Mouse (Mus musculus) embryonic facial prominence, embryonic 13.5 days (tissue): ENCODE data around the gene Hoxb9. TPM values are rescaled to one million over a fixed set of nuclear protein-coding genes. Genes with fewer than 3 reads are reported as not detected.

Source experiments
- ATAC-seq: fragments of 200-750 bp; cut with Nextera tagmentation; 2 replicates; pipeline ENCODE4 v1.8.0; 2017; ENCODE audit warnings: low read depth; ENCODE audit not compliant: insufficient number of reproducible peaks, insufficient read depth, low FRiP score, low TSS enrichment
- H3K27ac ChIP-seq: fragments of 300-500 bp; sonication (generic); 2 replicates; pipeline ENCODE4 v1.5.1; 2015; ENCODE audit warnings: moderate library complexity, mild to moderate bottlenecking, inconsistent platforms
- H3K27me3 ChIP-seq: fragments of 300-500 bp; sonication (generic); 2 replicates; pipeline ENCODE4 v1.6.1; 2015; ENCODE audit warnings: mild to moderate bottlenecking, inconsistent platforms
- H3K36me3 ChIP-seq: fragments of 300-500 bp; sonication (generic); 2 replicates; pipeline ENCODE4 v1.6.1; 2015; ENCODE audit warnings: mild to moderate bottlenecking, inconsistent platforms
- H3K4me1 ChIP-seq: fragments of 300-500 bp; sonication (generic); 2 replicates; pipeline ENCODE4 v1.6.1; 2015; ENCODE audit warnings: inconsistent platforms
- H3K4me2 ChIP-seq: fragments of 300-500 bp; sonication (generic); 2 replicates; pipeline ENCODE4 v1.6.1; 2015; ENCODE audit warnings: moderate library complexity, mild to moderate bottlenecking, inconsistent platforms
- H3K4me3 ChIP-seq: fragments of 300-500 bp; sonication (generic); 2 replicates; pipeline ENCODE4 v1.5.1; 2015; ENCODE audit warnings: mild to moderate bottlenecking, inconsistent platforms
- H3K9ac ChIP-seq: fragments of 300-500 bp; sonication (generic); 2 replicates; pipeline ENCODE4 v1.6.1; 2015; ENCODE audit warnings: mild to moderate bottlenecking, inconsistent platforms
- H3K9me3 ChIP-seq: fragments of 300-500 bp; sonication (generic); 2 replicates; pipeline ENCODE4 v1.6.1; 2016; ENCODE audit warnings: inconsistent platforms
- WGBS: fragments of 180-500 bp; shearing (Covaris S2); methylation state at CpG from one replicate; pipeline ENCODE4 v1.1.7; 2015; ENCODE audit warnings: mixed read lengths; 5-methylcytosine and 5-hydroxymethylcytosine counted together
- polyA plus RNA-seq: library from polyadenylated mRNA; unstranded; fragments of >200 nt; fragmentation: Nextera tagmentation; extraction: Ambion mirVana; gene quantifications from 2 replicates; pipeline ENCODE4 v1.2.1, GENCODE M21; 2015

Hoxb9 gene
- polyA plus RNA-seq, 1 experiment from 2014 or later, result 0.13 TPM

DNA sequence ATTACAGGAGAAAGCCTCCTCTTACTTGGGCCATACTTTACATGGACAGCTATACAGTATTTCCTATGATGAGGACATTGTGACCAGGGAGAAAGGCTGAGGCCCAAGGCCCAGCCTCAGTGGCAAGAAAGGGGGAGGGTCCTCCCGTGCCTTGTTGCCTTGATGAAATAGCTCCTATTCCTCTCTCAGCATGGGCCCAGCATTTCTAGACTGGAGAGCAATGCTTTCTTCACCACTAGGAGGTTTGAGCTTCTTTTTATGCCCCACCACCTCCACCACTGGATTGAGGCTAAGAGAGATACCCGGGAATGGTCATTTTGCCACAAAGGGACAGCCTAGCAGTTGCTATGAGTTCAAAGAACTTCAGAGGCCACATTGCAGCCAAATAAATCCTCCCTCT lies 25.7 kb downstream of the Hoxb9 start:
- H3K4me3 ChIP-seq, result no peak overlapping the region
- no peaks in the 10 kb centered on the region for H3K9me3 ChIP-seq
- ATAC-seq, result no peak
- peaks cover 5% of the 10 kb centered on the region; the same call in 1 of the 2 replicates for H3K4me1 ChIP-seq
- peaks cover 100% of the 10 kb centered on the region for H3K27me3 ChIP-seq
- no peak overlapping the region for H3K4me2 ChIP-seq
- H3K36me3 ChIP-seq, result no peaks in the 10 kb centered on the region
- 4% methylated on average over 2 of the region's 2 CpGs for WGBS
- H3K9ac ChIP-seq, result no peak overlapping the region
- no peak overlapping the region for H3K27ac ChIP-seq

GRCm38 (mm10) chr11:96297428-96297827 lies 26.2 kb downstream of the Hoxb9 start:
- Histone ChIP-seq H3K4me2 (no peak overlapping the region), H3K36me3 (no peaks in the 10 kb centered on the region)
- 5% methylated on average over 3 of the region's 3 CpGs for WGBS

DNA sequence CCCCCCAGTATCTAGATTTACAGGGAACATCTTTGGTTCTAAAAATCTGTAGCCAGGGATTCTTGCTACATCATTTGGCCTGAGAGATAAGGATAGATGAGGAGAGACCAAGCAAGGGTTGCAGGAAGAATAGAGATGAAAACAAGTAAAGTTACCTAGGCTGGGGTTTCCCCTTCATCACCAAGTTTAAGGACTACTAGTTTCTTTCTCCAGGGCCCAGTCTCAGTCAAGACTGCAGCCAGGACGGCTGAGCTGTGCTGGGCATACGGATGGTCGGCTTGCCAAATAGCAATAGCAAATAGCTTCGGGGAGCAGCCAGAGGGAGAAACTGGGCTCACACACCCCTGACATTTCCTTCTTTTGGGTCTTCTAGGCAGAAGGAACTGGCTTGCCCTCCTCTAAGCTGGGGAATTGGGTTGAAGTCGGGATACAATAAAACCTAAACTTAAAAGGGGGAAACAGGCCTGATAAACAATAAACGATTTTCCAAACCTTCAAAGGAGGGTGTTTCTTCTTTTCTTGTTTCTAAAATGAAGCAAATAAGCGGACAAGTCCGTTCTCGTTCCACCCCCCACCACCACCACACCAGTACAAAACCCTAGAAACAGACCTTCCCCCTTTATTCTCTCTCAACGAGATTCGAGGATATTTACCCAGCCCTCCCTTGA lies 26.8 kb downstream of the Hoxb9 start:
- Histone ChIP-seq H3K36me3 (no peaks in the 10 kb centered on the region), H3K27me3 (peaks cover 100% of the 10 kb centered on the region), H3K4me3 (no peak overlapping the region), H3K9ac (no peak overlapping the region), H3K4me2 (no peak overlapping the region), H3K27ac (no peak overlapping the region), H3K9me3 (no peaks in the 10 kb centered on the region), H3K4me1 (peaks cover 5% of the 10 kb centered on the region; the same call in 1 of the 2 replicates)
- ATAC-seq, result no peak
- WGBS, result 1% methylated on average over 11 of the region's 11 CpGs

More at GRCm38 (mm10) chr11:96297428-96297827, 26.2 kb downstream of the Hoxb9 start:
- no peak overlapping the region for H3K9ac ChIP-seq
- H3K27me3 ChIP-seq, result peaks cover 100% of the 10 kb centered on the region
- H3K27ac ChIP-seq, result no peak overlapping the region
- peaks cover 5% of the 10 kb centered on the region; the same call in 1 of the 2 replicates for H3K4me1 ChIP-seq
- H3K9me3 ChIP-seq, result no peaks in the 10 kb centered on the region
- H3K4me3 ChIP-seq, result no peak overlapping the region
- no peak for ATAC-seq

GRCm38 (mm10) chr11:96298895-96299667 lies 27.8 kb downstream of the Hoxb9 start:
- under 1% methylated on average over 66 of the region's 66 CpGs for WGBS

GRCm38 (mm10) chr11:96299781-96300180 lies 28.5 kb downstream of the Hoxb9 start:
- Histone ChIP-seq H3K27me3 (peaks cover 100% of the 10 kb centered on the region), H3K36me3 (no peaks in the 10 kb centered on the region), H3K9ac (no peak overlapping the region), H3K4me2 (no peak overlapping the region), H3K9me3 (no peaks in the 10 kb centered on the region), H3K4me1 (peaks cover 8% of the 10 kb centered on the region; the same call in 1 of the 2 replicates), H3K4me3 (no peak overlapping the region), H3K27ac (no peak overlapping the region)
- WGBS, result 2% methylated on average over 9 of the region's 9 CpGs
- no peak for ATAC-seq

More at GRCm38 (mm10) chr11:96298895-96299667, 27.8 kb downstream of the Hoxb9 start:
- H3K9me3 ChIP-seq, result no peaks in the 10 kb centered on the region
- H3K4me2 ChIP-seq, result peak overlapping the region; percentile 28; the same call in 1 of the 2 replicates
- H3K9ac ChIP-seq, result no peak overlapping the region
- H3K4me3 ChIP-seq, result peak overlapping the region; percentile 13; the same call in 1 of the 2 replicates
- no peak overlapping the region for H3K27ac ChIP-seq
- peaks cover 8% of the 10 kb centered on the region; the same call in 1 of the 2 replicates for H3K4me1 ChIP-seq
- peaks cover 100% of the 10 kb centered on the region for H3K27me3 ChIP-seq
- no peaks in the 10 kb centered on the region for H3K36me3 ChIP-seq
- no peak for ATAC-seq

GRCm38 (mm10) chr11:96300354-96301063 lies 29.3 kb downstream of the Hoxb9 start:
- peaks cover 8% of the 10 kb centered on the region; the same call in 1 of the 2 replicates for H3K4me1 ChIP-seq
- 1% methylated on average over 35 of the region's 35 CpGs for WGBS
- no peaks in the 10 kb centered on the region for H3K36me3 ChIP-seq
- no peak overlapping the region for H3K4me3 ChIP-seq
- no peak for ATAC-seq
- H3K27me3 ChIP-seq, result peaks cover 100% of the 10 kb centered on the region
- H3K27ac ChIP-seq, result no peak overlapping the region
- H3K4me2 ChIP-seq, result no peak overlapping the region
- H3K9me3 ChIP-seq, result no peaks in the 10 kb centered on the region
- H3K9ac ChIP-seq, result no peak overlapping the region

DNA sequence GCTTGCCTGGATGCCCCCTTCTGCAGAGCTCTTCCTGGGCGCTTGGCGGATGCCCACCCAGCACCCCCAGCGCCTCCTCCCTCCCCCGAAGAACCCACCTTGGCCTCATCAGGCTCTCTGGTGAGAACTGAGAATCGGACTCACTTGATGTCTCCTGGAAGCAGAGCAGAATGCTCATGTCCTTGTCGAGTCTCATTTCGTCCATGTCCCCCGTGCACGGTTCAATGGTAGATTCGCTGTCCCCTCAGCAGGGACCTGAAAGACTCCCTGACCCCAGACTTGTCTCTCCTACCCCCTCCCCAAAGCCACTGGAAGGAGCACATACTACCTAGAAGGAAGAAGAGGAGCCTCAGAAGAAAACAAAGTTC lies 29.8 kb downstream of the Hoxb9 start:
- H3K4me3 ChIP-seq, result no peak overlapping the region
- WGBS, result 3% methylated on average over 10 of the region's 10 CpGs
- no peaks in the 10 kb centered on the region for H3K36me3 ChIP-seq
- no peak for ATAC-seq
- H3K9me3 ChIP-seq, result no peaks in the 10 kb centered on the region
- no peak overlapping the region for H3K9ac ChIP-seq
- H3K27me3 ChIP-seq, result peaks cover 100% of the 10 kb centered on the region
- H3K27ac ChIP-seq, result no peak overlapping the region
- peaks cover 8% of the 10 kb centered on the region; the same call in 1 of the 2 replicates for H3K4me1 ChIP-seq
- no peak overlapping the region for H3K4me2 ChIP-seq

DNA sequence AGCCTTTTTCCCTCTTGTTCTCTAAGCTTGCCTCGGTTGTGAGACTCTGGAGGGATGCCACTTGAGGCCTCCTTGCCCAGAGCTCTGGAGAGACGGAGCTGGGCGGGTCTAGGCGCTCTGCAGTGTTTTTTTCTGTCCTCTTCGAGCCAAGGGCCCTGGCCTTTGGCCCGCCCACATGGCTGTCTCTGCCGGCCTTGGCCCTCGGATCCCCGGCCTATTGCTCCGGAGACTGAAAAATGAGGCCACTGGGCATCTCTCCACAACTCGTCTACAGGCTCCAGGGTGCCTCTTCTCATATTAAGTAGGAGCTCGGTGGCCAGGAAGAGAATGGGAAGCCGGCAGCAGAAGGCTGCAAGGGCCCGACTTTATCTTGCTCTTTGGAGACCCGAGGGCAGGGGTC lies 30.6 kb downstream of the Hoxb9 start:
- WGBS, result 1% methylated on average over 15 of the region's 15 CpGs
- ATAC-seq, result no peak
- Histone ChIP-seq H3K4me1 (peaks cover 8% of the 10 kb centered on the region; the same call in 1 of the 2 replicates), H3K9me3 (no peaks in the 10 kb centered on the region), H3K27me3 (peaks cover 100% of the 10 kb centered on the region), H3K27ac (no peak overlapping the region), H3K4me3 (no peak overlapping the region), H3K4me2 (no peak overlapping the region), H3K36me3 (no peaks in the 10 kb centered on the region), H3K9ac (no peak overlapping the region)

GRCm38 (mm10) chr11:96302381-96303150 lies 31.3 kb downstream of the Hoxb9 start:
- WGBS, result 6% methylated on average over 23 of the region's 23 CpGs
- H3K27me3 ChIP-seq, result peaks cover 100% of the 10 kb centered on the region
- no peaks in the 10 kb centered on the region for H3K9me3 ChIP-seq
- H3K9ac ChIP-seq, result no peak overlapping the region
- peaks cover 8% of the 10 kb centered on the region; the same call in 1 of the 2 replicates for H3K4me1 ChIP-seq
- H3K4me2 ChIP-seq, result no peak overlapping the region
- no peak overlapping the region for H3K27ac ChIP-seq
- ATAC-seq, result no peak
- no peaks in the 10 kb centered on the region for H3K36me3 ChIP-seq
- no peak overlapping the region for H3K4me3 ChIP-seq

- no peak within 1 kb of the TSS for H3K27ac ChIP-seq
- 1% methylated on average over 69 of the region's 69 CpGs for WGBS
- H3K27me3 ChIP-seq, result peaks cover 100% of the 10 kb centered on the region
- ATAC-seq, result no peak
- H3K4me1 ChIP-seq, result peaks cover 8% of the 10 kb centered on the region; the same call in 1 of the 2 replicates
- no peak within 1 kb of the TSS for H3K9ac ChIP-seq
- no peak within 1 kb of the TSS for H3K4me2 ChIP-seq
- H3K9me3 ChIP-seq, result no peaks in the 10 kb centered on the region
- H3K36me3 ChIP-seq, result no peaks in the 10 kb centered on the region
- H3K4me3 ChIP-seq, result no peak within 1 kb of the TSS
Observed at GRCm38 (mm10) chr11:96303151-96304099, 32.2 kb downstream of the Hoxb9 start, which contains the start of gene Hoxb5. Hoxb5 (plus strand) TSS chr11:96303336.
